Mouse (Mus musculus) liver, embryonic 12.5 days (tissue): ENCODE results near the gene 1500009C09Rik. TPM values are rescaled to one million over a fixed set of nuclear protein-coding genes. Genes with fewer than 3 reads are reported as not detected.

ENCODE experiments used
- ATAC-seq: fragments of 200-750 bp; cut with Nextera tagmentation; 2 replicates; pipeline ENCODE4 v1.8.0; 2017; ENCODE audit warnings: moderate number of reproducible peaks, mild to moderate bottlenecking, moderate library complexity
- H3K27ac ChIP-seq: fragments of 300-500 bp; sonication (generic); 2 replicates; pipeline ENCODE4 v1.5.1; 2016; ENCODE audit warnings: mild to moderate bottlenecking
- H3K27me3 ChIP-seq: fragments of 300-500 bp; sonication (generic); replicated peaks from 2 replicates; pipeline ENCODE4 v1.6.1; 2016; ENCODE audit warnings: mild to moderate bottlenecking, moderate library complexity
- H3K36me3 ChIP-seq: fragments of 300-500 bp; sonication (generic); 2 replicates; pipeline ENCODE4 v1.6.1; 2016; ENCODE audit warnings: mild to moderate bottlenecking, moderate library complexity
- H3K4me1 ChIP-seq: fragments of 300-500 bp; sonication (generic); 2 replicates; pipeline ENCODE4 v1.6.1; 2016
- H3K4me2 ChIP-seq: fragments of 300-500 bp; sonication (generic); 2 replicates; pipeline ENCODE4 v1.6.1; 2016; ENCODE audit warnings: mild to moderate bottlenecking, moderate library complexity
- H3K4me3 ChIP-seq: fragments of 300-500 bp; sonication (generic); 2 replicates; pipeline ENCODE4 v1.5.1; 2016; ENCODE audit warnings: mild to moderate bottlenecking, moderate library complexity
- H3K9ac ChIP-seq: fragments of 300-500 bp; sonication (generic); 2 replicates; pipeline ENCODE4 v1.6.1; 2016; ENCODE audit warnings: mild to moderate bottlenecking, moderate library complexity
- H3K9me3 ChIP-seq: fragments of 300-500 bp; sonication (generic); replicated peaks from 2 replicates; pipeline ENCODE4 v1.6.1; 2016; ENCODE audit warnings: mild to moderate bottlenecking, moderate library complexity
- WGBS: fragments of 180-500 bp; shearing (Covaris S2); methylation state at CpG from one replicate; pipeline ENCODE4 v1.1.7; 2016; ENCODE audit not compliant: insufficient replicate concordance; 5-methylcytosine and 5-hydroxymethylcytosine counted together
- polyA plus RNA-seq: library from polyadenylated mRNA; unstranded; fragments of >200 nt; fragmentation: Nextera tagmentation; extraction: Ambion mirVana; gene quantifications from 2 replicates; pipeline ENCODE4 v1.2.1, GENCODE M21; 2016

1500009C09Rik gene
- polyA plus RNA-seq, 1 experiment from 2014 or later, result not detected

- 3% methylated on average over 106 of the region's 112 CpGs for WGBS
- Histone ChIP-seq H3K4me3 (peak overlapping the region; percentile 47), H3K9ac (peak overlapping the region; percentile 3; the same call in 1 of the 2 replicates), H3K36me3 (no peaks in the 10 kb centered on the region), H3K27me3 (peaks cover 100% of the 10 kb centered on the region), H3K4me2 (peak overlapping the region; percentile 68), H3K4me1 (peaks cover 14% of the 10 kb centered on the region), H3K9me3 (no peaks in the 10 kb centered on the region), H3K27ac (no peak overlapping the region)
- ATAC-seq, result peak; percentile 13
These were observed 40.1 kb upstream of the 1500009C09Rik start for GRCm38 (mm10) chr15:82211911-82212751.

GRCm38 (mm10) chr15:82212752-82213063 is 39.5 kb upstream of the 1500009C09Rik start, which contains the start of gene Shisa8:
Gene Shisa8 (minus strand): TSS chr15:82212815.
- no peaks in the 10 kb centered on the region for H3K36me3 ChIP-seq
- peaks cover 12% of the 10 kb centered on the region for H3K4me1 ChIP-seq
- peak within 1 kb of the TSS; percentile 3; the same call in 1 of the 2 replicates for H3K9ac ChIP-seq
- H3K4me2 ChIP-seq, result peak within 1 kb of the TSS; percentile 68
- ATAC-seq, result no peak
- H3K27ac ChIP-seq, result no peak within 1 kb of the TSS
- peaks cover 98% of the 10 kb centered on the region for H3K27me3 ChIP-seq
- WGBS, result 0% methylated on average over 26 of the region's 34 CpGs
- no peaks in the 10 kb centered on the region for H3K9me3 ChIP-seq
- H3K4me3 ChIP-seq, result peak within 1 kb of the TSS; percentile 47

GRCm38 (mm10) chr15:82213222-82213621 is 39.0 kb upstream of the 1500009C09Rik start:
- no peak overlapping the region for H3K4me2 ChIP-seq

GRCm38 (mm10) chr15:82215332-82216046 is 36.7 kb upstream of the 1500009C09Rik start:
- Histone ChIP-seq H3K4me3 (no peak overlapping the region), H3K9me3 (no peaks in the 10 kb centered on the region), H3K27ac (no peak overlapping the region), H3K4me1 (peaks cover 16% of the 10 kb centered on the region), H3K4me2 (no peak overlapping the region), H3K36me3 (no peaks in the 10 kb centered on the region), H3K27me3 (peaks cover 95% of the 10 kb centered on the region), H3K9ac (no peak overlapping the region)
- no peak for ATAC-seq
- 36% methylated on average over 11 of the region's 11 CpGs for WGBS

More at GRCm38 (mm10) chr15:82213222-82213621, 39.0 kb upstream of the 1500009C09Rik start:
- H3K9me3 ChIP-seq, result no peaks in the 10 kb centered on the region
- peaks cover 98% of the 10 kb centered on the region for H3K27me3 ChIP-seq
- no peak overlapping the region for H3K27ac ChIP-seq
- no peak overlapping the region for H3K4me3 ChIP-seq
- H3K4me1 ChIP-seq, result peaks cover 12% of the 10 kb centered on the region
- WGBS, result 16% methylated on average over 4 of the region's 4 CpGs
- H3K36me3 ChIP-seq, result no peaks in the 10 kb centered on the region
- no peak for ATAC-seq
- no peak overlapping the region for H3K9ac ChIP-seq

- H3K27ac ChIP-seq, result no peak overlapping the region
- no peak overlapping the region for H3K4me2 ChIP-seq
- H3K36me3 ChIP-seq, result no peaks in the 10 kb centered on the region
- H3K4me3 ChIP-seq, result no peak overlapping the region
- no peaks in the 10 kb centered on the region for H3K9me3 ChIP-seq
- peaks cover 16% of the 10 kb centered on the region for H3K4me1 ChIP-seq
- no peak overlapping the region for H3K9ac ChIP-seq
- 55% methylated on average over 20 of the region's 20 CpGs for WGBS
- H3K27me3 ChIP-seq, result peaks cover 95% of the 10 kb centered on the region
- ATAC-seq, result no peak
These were observed 35.9 kb upstream of the 1500009C09Rik start for GRCm38 (mm10) chr15:82216142-82216827.

GRCm38 (mm10) chr15:82217039-82217438 is 35.2 kb upstream of the 1500009C09Rik start:
- no peak overlapping the region for H3K9ac ChIP-seq
- H3K4me1 ChIP-seq, result peaks cover 11% of the 10 kb centered on the region
- ATAC-seq, result no peak
- H3K36me3 ChIP-seq, result no peaks in the 10 kb centered on the region
- no peak overlapping the region for H3K4me2 ChIP-seq
- H3K27ac ChIP-seq, result no peak overlapping the region
- H3K4me3 ChIP-seq, result no peak overlapping the region
- 14% methylated on average over 7 of the region's 7 CpGs for WGBS
- peaks cover 95% of the 10 kb centered on the region for H3K27me3 ChIP-seq
- H3K9me3 ChIP-seq, result no peaks in the 10 kb centered on the region

- H3K9me3 ChIP-seq, result no peaks in the 10 kb centered on the region
- H3K27ac ChIP-seq, result no peak overlapping the region
- ATAC-seq, result no peak
- H3K27me3 ChIP-seq, result peaks cover 95% of the 10 kb centered on the region
- no peak overlapping the region for H3K4me2 ChIP-seq
- H3K36me3 ChIP-seq, result no peaks in the 10 kb centered on the region
- H3K4me3 ChIP-seq, result no peak overlapping the region
- H3K9ac ChIP-seq, result no peak overlapping the region
- H3K4me1 ChIP-seq, result peaks cover 6% of the 10 kb centered on the region; the same call in 1 of the 2 replicates
- WGBS, result 40% methylated on average over 9 of the region's 9 CpGs
These were observed 34.2 kb upstream of the 1500009C09Rik start for GRCm38 (mm10) chr15:82217980-82218379.

GRCm38 (mm10) chr15:82218778-82219666 is 33.2 kb upstream of the 1500009C09Rik start:
- H3K4me3 ChIP-seq, result no peak overlapping the region
- H3K9ac ChIP-seq, result no peak overlapping the region
- no peak overlapping the region for H3K4me2 ChIP-seq
- peaks cover 16% of the 10 kb centered on the region for H3K4me1 ChIP-seq
- H3K9me3 ChIP-seq, result no peaks in the 10 kb centered on the region
- 46% methylated on average over 26 of the region's 26 CpGs for WGBS
- H3K27ac ChIP-seq, result no peak overlapping the region
- peaks cover 95% of the 10 kb centered on the region for H3K27me3 ChIP-seq
- H3K36me3 ChIP-seq, result no peaks in the 10 kb centered on the region
- ATAC-seq, result no peak

GRCm38 (mm10) chr15:82220003-82220675 is 32.1 kb upstream of the 1500009C09Rik start:
- no peak overlapping the region for H3K4me2 ChIP-seq
- H3K4me3 ChIP-seq, result no peak overlapping the region
- no peaks in the 10 kb centered on the region for H3K36me3 ChIP-seq
- no peak overlapping the region for H3K9ac ChIP-seq
- peaks cover 26% of the 10 kb centered on the region for H3K4me1 ChIP-seq
- WGBS, result 68% methylated on average over 11 of the region's 12 CpGs
- no peak overlapping the region for H3K27ac ChIP-seq
- no peaks in the 10 kb centered on the region for H3K9me3 ChIP-seq
- ATAC-seq, result no peak
- peaks cover 95% of the 10 kb centered on the region for H3K27me3 ChIP-seq

GRCm38 (mm10) chr15:82221104-82221860 is 30.9 kb upstream of the 1500009C09Rik start:
- ATAC-seq, result no peak
- WGBS, result 69% methylated on average over 14 of the region's 14 CpGs
- no peak overlapping the region for H3K4me2 ChIP-seq
- no peaks in the 10 kb centered on the region for H3K36me3 ChIP-seq
- no peak overlapping the region for H3K27ac ChIP-seq
- no peaks in the 10 kb centered on the region for H3K9me3 ChIP-seq
- H3K9ac ChIP-seq, result no peak overlapping the region
- peaks cover 94% of the 10 kb centered on the region for H3K27me3 ChIP-seq
- H3K4me1 ChIP-seq, result peaks cover 36% of the 10 kb centered on the region
- H3K4me3 ChIP-seq, result no peak overlapping the region
